Mouse (Mus musculus): ENCODE results near the gene Tmem41a.
"Not testable (repeated sequence)": the region's sequence is repeated elsewhere in the genome, so short reads cannot be mapped to it uniquely, and the experiment has no call there.

Gene Tmem41a

DNA sequence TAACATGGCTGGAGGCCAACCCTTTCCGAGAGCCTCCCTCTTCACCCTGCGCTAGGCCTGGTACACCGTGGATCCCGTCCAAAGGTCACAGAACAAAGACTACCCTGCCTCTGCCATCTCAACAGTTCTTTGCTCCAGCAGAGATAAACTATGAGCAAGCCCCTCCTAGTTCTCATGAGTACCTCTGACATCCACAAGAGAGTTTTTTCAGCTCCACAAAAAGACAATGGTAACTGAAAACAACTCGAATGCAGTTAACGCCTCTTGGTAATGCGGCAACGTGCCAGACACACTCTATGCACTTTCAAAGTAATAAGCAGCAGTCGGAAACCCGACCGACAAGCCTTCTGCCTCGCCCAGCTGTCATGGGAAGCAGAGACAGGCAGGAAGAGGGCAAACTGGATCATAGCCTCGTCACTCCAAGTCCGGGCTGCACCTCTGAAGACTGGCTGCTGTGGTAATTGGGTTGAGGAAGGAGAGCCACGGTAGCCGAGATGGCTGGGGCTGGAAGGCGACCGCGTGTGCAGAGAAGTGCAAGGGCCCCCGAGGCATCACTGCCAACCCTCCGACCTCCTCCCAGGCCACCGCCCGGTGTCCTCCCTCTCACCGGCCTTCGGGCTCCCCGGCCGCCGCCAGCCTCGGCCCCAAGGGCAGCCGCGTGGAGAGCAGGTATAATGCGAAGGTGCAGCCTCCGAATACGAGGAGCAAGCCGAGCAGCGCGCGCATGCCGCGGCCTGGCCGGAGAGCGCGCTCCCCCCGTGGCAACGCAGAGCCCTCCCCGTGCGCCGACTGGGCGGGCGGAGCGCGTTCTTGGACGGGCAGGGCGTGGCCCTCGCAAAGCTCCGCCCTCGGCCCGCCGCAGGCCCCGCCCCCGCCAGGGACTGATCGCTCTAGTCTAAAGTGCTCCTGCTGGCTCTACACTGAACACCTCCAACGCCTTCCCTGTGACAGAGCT lies at the start of gene Tmem41a:
Tmem41a (minus strand) TSS at position 792 of the 955 bp plus-strand sequence.
- peak; percentile 88 for DNase-seq (ENCODE audit: low spot score)

DNA sequence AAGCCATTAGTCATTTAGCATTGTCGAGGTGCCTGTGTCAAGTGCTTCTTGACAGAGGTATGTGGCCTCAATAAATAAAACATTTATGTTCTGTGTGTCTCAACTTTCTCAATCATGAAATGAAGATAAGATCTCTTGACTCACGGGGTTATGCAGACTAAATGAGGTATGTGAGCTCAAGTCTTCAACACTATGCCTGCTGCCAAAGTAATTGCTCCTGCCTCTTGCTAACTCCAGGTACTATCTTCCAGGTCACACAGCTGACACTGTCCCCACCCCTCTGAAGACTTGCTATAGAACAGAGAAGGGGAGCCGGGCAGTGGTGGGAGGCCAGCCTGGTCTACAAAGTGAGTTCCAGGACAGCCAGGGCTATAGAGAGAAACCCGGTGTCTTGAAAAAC lies 49.0 kb upstream of the Tmem41a start:
- no peak for DNase-seq (ENCODE audit: low spot score)

DNA sequence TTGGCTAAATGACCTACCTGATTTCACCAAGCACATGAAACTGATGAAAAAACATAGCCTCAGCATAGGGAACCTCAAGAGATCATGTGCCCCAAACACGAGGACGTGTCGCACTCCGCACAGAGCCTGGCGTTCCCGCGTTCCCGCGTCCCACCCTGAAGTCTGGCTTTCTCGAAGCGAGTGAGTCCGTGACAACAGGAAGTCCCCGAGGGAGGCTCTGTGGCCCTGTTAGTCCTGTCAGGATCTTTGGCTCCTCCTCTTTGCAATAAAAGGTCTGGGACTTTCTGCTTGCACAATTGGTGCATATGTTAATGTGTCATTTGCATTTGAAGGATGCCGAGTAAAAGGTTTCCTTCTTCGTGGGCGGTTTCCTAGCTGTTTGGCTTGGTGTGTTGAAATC lies 48.0 kb upstream of the Tmem41a start, which contains the start of gene Liph:
Liph (minus strand) TSS at position 360 of the 400 bp plus-strand sequence.
- DNase-seq (ENCODE audit: low spot score): no peak

DNA sequence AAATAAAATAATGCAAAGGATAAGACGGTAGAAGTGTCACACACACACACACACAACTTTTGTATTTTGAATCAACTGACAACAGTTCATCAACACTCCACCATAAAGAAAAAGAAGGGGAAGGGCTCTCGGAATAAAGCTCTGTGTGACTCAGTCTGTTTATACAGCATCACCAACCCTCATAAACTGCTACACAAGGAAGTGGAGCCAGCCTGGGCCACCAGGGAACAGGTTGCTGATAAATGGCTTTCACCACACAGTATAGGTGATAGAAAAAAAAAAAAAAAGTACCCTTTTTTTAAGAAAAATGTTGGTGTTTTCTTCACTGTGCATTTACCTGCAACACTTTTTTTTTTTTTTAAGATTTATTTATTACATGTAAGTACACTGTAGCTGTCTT lies 44.4 kb upstream of the Tmem41a start:
- no peak for DNase-seq (ENCODE audit: low spot score)

DNA sequence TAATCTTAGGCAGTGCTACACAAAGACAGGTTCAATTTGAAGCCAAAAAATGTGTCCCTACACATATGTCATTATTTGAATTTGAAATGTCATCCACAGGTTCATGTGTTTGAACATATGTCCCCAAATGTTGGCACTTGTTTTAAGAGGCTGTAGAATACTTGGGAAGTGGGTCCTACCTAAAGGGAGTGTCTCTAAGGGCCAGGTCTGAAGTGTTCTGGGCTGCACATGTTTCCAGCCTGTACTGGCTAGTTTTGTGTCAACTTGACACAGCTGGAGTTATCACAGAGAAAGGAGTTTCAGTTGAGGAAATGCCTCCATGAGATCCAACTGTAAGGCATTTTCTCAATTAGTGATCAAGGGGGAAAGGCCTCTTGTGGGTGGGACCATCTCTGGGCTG lies 43.5 kb upstream of the Tmem41a start:
- DNase-seq (ENCODE audit: low spot score): not testable (repeated sequence)

DNA sequence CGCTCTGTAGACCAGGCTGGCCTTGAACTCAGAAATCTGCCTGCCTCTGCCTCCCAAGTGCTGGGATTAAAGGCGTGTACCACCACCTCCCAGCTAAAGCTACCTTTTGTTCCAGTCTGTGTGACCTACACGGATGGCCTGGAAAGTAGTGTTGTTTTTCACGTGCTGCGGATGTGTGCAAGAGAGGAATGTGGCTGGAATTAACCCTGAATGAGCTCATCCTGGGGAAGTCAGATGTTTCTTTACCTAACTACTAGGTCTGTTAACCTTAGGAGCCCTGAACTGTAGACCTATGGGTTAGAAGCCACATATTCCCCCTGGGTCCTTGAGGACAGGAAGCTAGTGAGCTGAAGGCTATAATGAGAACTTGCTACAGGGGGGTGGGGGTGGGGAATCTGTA lies 40.6 kb upstream of the Tmem41a start:
- DNase-seq (ENCODE audit: low spot score): no peak

DNA sequence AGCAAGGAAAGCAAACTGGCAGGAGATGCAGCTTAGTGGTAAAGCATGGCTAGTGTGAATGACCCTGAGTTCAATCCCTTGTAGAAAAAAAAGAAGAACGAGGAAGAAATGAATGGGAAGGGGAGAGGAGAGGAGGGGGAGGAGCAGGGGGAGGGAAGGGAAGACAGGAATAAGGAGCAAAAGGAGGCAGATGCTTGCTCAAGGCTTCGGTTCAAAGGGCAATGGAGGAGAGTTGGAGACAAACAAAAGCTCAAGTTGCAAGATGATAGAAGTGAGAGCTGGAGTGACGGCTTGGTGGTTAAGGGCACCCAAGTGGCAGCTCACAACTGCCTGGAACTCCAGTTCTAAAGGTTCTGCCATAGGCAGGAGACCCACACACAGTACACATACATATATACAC lies 38.8 kb upstream of the Tmem41a start:
- DNase-seq (ENCODE audit: low spot score): no peak

DNA sequence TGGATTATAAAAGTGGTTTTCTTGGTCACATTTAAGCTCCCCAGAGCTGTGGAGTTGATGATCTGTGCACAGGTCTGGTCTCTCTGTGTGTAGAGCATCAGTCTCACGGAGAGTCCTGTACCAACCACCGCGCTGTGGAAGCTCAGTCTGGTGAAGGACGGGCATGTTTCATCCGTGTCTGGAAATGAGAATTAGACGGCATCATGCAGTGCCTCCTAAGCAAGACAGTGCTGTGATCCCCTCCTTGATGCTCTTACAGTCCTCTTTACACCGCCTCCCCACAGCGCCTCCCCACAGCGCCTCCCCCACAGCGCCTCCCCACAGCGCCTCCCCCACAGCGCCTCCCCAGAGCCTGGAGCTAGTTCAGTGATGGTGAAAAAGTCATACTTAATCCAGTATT lies 36.7 kb upstream of the Tmem41a start:
- DNase-seq (ENCODE audit: low spot score): no peak

DNA sequence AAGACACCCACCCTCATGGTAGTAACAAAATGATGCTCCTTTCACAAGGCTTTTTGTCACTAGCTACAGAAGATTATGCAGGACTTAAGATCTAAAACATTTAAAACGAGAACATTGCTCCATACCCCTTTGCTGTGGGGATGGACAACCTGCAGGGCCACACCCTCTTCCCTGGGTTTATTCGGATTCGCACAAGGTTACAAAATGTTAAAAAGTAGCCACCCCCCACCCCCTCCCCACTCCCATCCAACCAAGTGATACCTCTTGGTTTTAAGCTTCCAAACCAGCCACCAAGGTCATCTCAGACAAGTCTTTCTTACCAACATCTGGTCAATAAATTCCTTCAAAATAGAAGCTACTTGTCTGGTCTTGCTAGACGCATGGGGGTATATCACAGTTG lies 36.2 kb upstream of the Tmem41a start:
- no peak for DNase-seq (ENCODE audit: low spot score)

DNA sequence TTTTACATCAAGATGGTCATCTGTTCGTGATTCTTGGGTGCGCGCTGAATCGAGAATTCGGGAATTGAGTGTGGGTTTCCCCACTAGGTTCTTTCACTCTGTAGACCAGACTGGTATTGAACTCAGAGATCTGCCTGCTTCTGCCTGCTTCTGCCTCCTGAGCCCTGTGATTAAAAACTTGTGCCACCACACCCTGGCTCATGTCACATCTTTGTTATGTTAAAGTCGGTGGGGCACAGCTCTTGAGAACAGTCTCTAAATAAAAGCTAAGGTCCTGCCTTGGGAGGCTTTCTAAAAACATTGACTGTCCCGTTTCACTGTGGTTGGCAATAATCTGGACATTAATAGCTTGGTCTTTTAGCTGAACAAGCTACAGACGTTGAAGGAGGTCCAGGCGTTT lies 35.8 kb upstream of the Tmem41a start:
- no peak for DNase-seq (ENCODE audit: low spot score)

DNA sequence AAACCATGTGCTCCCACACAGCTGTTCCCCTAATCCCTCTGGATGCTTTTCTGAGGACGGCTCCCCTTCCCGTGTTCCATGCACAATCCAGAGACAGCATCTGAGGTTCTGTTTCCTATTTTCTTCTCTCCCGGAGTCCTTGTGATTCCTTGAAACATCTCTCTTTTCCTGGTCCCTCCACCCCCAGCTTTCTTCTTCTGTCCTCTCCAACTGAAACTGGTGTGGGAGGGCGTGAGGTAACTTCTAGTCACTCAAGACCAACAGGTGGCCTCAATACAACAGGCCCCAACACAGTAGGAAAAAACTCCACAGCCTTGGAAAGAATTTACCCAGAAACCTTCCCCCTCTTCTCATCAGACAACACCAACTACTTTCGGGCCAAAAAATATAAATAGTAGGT lies 30.0 kb upstream of the Tmem41a start:
- no peak for DNase-seq (ENCODE audit: low spot score)

DNA sequence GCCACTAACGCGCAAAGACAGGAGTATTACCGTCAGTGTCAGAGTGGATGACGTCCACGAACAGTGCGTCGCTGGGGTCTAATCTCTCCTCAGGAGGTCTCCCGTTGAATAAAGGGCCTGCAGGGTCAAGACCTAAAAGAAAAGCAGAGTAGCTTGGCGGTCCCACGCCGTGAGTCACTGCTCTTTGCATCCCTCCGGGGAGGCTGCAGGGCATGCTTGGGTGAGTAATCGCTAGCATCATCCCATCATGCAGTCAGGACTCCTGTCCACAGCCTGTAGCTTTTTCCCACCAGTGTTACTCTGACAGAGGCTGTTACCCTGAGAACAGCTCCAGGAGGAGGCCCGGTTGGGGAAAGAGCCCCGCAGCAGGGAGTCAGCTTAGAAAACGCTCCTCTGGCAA lies 28.9 kb upstream of the Tmem41a start:
- DNase-seq (ENCODE audit: low spot score): no peak

DNA sequence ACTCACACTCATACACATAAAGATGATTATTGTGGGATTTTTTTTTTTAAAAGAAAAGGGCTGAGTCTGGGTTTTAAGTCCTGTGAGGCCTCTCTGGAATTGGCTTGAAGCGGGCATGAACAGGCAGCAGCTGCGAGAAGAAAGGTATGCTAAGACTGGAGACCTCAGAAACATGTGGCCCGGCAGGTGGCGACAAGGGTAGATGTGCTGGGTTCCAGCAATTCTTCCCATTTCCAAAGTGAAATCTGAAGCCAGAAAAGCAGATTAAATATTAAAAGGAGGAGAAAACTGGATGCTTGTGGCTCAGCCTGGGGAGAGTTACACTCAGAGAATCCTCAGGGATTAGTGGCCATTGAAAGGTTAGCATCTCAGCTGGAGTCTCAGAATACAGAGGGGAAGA lies 24.1 kb upstream of the Tmem41a start:
- DNase-seq (ENCODE audit: low spot score): no peak

DNA sequence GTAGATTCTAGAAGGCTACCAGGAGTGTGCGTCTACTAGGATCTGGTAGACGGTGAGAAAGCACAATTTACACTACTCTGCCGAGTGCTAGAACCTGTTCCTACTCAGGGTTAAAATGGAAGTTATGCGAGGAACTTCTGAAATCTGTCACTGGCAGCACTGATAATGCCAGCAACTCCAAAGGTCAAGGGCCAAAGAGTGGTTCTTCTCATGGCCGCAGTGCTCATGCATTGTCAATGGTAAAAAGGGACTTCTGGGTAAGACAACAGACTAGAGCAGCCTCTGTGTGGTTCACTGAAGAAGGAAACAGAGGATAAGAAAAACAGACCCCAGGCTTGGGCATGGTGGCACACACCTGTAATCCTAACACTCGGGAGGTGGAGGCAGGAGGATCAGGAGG lies 23.2 kb upstream of the Tmem41a start:
- no peak for DNase-seq (ENCODE audit: low spot score)

DNA sequence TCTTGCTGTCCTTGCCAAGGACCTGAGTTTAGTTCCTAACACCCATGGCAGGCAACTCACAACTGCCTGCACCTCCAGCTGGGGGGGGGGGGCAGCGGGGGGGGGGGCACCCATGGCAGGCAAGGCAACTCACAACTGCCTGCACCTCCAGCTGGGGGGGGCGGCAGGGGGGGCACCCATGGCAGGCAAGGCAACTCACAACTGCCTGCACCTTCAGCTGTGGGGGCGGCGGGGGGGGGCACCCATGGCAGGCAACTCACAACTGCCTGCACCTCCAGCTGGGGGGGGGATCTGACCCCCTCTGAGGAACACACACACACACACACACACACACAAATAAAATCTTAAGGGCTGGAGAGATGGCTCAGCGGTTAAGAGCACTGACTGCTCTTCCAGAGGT lies 22.5 kb upstream of the Tmem41a start:
- DNase-seq (ENCODE audit: low spot score): no peak

DNA sequence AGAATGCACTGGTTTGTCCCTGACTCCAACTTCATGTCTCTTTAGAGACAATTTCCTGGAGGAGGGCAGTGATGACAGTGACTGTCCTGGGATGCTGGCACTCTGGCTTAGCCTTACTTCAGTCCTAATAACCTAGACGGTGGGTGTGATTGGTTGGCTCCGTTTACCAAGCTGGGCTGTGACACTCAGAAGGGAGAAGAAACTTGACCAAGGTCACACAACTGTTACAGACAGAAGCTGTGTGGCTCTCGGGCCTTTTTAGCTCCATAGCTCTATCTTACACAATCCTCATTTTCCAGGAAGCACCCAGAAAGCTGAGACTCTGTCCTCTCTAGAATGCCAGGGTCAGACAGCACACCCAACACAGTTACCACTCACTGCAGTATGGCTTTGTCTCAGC lies 18.2 kb upstream of the Tmem41a start:
- DNase-seq (ENCODE audit: low spot score): no peak

DNA sequence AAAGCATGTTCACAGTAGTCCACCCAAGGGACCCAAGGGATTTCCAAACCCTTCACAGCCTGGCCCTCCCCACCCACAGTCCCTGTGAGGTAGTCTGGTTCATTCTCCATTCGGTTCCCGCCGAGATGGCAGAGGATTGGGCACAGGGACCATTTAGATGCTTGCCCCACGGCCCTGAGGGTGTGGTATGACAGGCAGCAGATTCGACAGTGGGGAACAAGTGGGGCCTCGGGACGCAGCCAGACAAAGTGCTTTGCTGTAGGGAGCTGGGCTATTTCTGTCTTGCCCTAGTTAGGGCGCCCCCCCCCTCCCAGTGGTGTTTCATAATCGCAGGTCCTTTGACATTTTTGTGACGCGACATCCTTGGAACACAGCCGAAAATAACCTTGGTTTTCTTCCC lies 8.2 kb upstream of the Tmem41a start:
- no peak for DNase-seq (ENCODE audit: low spot score)

DNA sequence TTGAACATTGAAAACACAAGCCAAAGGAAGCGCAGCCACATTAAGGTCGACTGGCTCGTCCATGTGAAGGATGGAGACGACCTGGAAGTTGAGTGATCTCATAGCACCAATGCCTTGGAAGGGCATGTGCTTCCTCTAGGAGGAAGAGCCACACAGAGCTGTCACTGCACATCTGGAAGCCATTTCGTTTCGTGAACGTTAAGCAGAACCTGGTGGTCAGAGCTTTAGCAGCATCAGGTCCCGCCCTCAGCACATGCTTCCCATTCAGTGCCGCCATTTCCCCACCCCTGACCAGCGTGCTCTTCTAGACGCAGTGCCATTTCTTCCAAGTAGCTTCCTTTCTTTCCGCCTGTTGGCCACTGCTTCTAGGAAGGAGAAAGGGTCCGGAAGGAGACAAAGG lies 18.9 kb downstream of the Tmem41a start:
- no peak for DNase-seq (ENCODE audit: low spot score)

DNA sequence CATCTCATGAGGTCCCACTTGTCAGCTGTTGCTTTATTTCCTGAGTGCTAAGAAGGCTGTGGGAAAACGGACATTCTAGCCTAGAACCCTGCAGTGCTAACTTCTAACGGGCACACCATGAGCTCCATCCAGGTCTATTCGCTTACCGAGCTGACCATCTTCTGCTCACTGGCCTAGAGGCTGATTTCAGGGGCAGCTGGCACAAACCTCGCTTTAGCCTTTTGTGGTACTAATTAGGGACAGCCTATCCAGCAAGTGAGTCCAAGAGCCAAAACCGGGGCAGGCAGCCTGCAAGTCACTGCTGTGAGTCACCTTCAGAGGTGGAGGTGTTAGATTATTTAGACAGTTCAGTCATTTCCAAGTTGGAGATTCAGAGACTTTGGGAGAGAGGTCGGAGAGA lies 30.7 kb downstream of the Tmem41a start:
- no peak for DNase-seq (ENCODE audit: low spot score)

DNA sequence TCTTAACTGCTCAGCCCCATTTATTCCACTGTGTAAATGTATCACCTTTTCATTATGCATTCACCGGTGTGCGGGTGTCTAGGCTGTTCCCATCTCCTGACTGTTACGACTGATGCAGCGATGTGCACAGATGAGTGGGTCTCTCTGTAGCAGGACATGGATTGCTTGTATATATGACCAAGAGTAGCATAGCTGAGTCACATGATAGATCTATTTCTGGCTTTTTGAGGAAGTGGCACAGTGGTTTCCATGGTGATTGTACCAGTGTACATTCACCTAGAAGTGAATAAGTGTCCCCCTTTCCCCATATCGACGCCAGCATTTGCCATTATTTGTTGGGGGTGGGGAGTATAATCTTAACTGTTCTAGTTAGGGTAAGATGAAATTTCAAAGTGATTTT lies 34.0 kb downstream of the Tmem41a start:
- DNase-seq (ENCODE audit: low spot score): no peak

DNA sequence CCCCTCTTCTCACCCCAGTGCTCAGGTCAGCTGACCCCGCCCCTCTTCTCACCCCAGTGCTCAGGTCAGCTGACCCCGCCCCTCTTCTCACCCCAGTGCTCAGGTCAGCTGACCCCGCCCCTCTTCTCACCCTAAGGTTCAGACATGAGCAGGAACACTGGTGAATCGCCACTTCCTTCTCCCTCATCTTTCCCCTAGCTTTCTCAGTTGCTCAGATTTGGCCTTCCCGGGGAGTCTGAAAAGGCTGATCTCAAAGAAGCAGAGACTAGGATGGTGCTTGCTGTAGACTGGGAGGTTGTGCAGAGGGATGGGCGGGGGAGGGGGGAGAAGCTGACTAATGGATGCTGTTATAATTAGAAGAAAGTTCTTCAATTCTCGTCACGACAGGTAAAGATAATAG lies 38.4 kb downstream of the Tmem41a start:
- not testable (repeated sequence) for DNase-seq (ENCODE audit: low spot score)

DNA sequence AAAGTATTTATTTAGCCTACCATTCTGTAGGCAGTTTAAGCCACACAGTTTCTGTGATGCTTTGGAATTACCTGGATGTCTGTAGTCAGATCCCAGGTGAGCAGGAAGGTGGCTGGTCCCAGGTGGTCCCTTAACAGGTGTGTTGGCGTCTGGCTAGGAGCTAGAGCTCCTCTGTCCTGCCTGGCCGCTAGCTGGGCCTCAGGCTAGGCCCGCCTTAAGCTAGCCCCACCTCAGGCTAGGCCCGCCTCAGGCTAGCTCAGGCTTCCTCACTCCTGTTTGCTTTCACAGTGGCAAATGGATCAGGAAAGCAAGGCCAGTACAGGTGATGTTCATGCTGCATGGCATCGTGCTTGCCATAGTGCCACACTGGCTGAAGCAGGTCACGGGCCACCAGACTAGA lies 40.5 kb downstream of the Tmem41a start:
- no peak for DNase-seq (ENCODE audit: low spot score)

DNA sequence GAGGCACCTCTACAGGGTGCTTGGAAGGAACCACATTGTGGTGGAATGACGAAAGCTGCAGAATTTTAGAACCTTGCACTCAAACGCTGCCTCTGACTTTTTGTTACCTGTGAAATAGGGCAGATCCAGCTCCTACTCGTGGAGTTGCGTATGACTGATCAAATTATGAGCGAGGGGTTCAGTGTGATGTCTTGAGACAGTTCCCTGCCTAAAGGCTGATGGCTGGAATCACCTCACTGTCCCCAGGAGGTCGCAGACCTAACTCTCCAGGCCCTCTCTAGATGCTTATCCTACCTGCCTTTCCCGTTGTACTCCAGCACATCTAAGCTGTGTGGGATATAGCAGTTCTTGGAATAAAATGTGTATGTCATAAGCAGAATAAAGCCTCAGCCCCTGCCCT lies 41.4 kb downstream of the Tmem41a start:
- no peak for DNase-seq (ENCODE audit: low spot score)

DNA sequence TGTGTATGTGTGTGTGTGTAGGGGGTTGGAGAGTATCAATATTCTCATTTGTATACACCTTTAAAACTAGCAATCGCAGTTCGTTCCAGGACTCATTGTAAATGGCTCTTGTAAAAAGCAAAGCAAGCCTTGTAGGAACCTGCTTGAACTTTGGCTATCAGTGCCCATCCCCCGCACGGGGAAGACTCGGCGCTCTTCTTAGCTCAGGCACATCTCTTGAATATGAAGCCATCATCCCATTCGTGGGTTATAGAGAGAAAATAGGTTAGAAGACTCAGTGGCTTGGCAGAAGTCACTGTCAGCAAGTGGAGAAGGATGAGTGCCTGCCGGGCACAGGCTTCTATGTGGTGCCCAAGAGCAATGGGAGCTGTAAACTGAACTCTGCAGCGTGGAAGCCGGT lies 42.7 kb downstream of the Tmem41a start:
- no peak for DNase-seq (ENCODE audit: low spot score)
